Comparison of ENCODE assay signal across 10 mouse cellular contexts in genomic region chr5:141691482-141691975, GRCm38 (mm10).
DNase-seq lines count a peak whose midpoint lies in the region; ATAC-seq lines count a peak whose summit lies in the region.
"Had no signal": no experiment of that assay in that cellular context is flagged by ENCODE, and none has a peak within 500 bp of the region (broad histone marks: within the 10 kb centered on the region; RNA-seq: fewer than 3 reads in every experiment).

No protein-coding gene starts in this region.

- peaks cover 4% of the 10 kb centered on the region; the same call in 1 of the 2 replicates for H3K4me1 ChIP-seq in hindbrain, embryonic 16.5 days (ENCODE audit: control insufficient read depth, insufficient read depth, low read depth, low read length)
- peaks cover 19% of the 10 kb centered on the region for H3K4me1 ChIP-seq in hindbrain, embryonic 10.5 days (replicated peaks)
- peaks cover 3% of the 10 kb centered on the region; the same call in 1 of the 2 replicates for H3K4me1 ChIP-seq in lung, embryonic 16.5 days (replicated peaks; ENCODE audit: control insufficient read depth, insufficient read depth, low read length)
- H3K4me1 ChIP-seq in forebrain, embryonic 16.5 days (replicated peaks; ENCODE audit: control insufficient read depth, insufficient read depth, low read length): peaks cover 7% of the 10 kb centered on the region; the same call in 1 of the 2 replicates
- H3K4me1 ChIP-seq in midbrain, embryonic 15.5 days: peaks cover 4% of the 10 kb centered on the region; the same call in 1 of the 2 replicates
- H3K4me1 ChIP-seq: liver, embryonic 15.5 days had no signal

- H3K36me3 ChIP-seq in hindbrain, embryonic 16.5 days (ENCODE audit: control insufficient read depth, insufficient read depth, low read length): no peaks in the 10 kb centered on the region
- H3K36me3 ChIP-seq in hindbrain, embryonic 10.5 days: no peaks in the 10 kb centered on the region
- H3K36me3 ChIP-seq in lung, embryonic 16.5 days (ENCODE audit: control insufficient read depth, insufficient read depth, low read length): no peaks in the 10 kb centered on the region
- no peaks in the 10 kb centered on the region for H3K36me3 ChIP-seq in forebrain, embryonic 16.5 days (ENCODE audit: control insufficient read depth, insufficient read depth)
- H3K36me3 ChIP-seq in midbrain, embryonic 15.5 days (replicated peaks): no peaks in the 10 kb centered on the region
- H3K36me3 ChIP-seq: liver, embryonic 15.5 days had no signal

- no peak overlapping the region for H3K4me3 ChIP-seq in hindbrain, embryonic 16.5 days (ENCODE audit: low read length)
- H3K4me3 ChIP-seq in hindbrain, embryonic 10.5 days: no peak overlapping the region
- H3K4me3 ChIP-seq in lung, embryonic 16.5 days (ENCODE audit: low read length): no peak overlapping the region
- H3K4me3 ChIP-seq in forebrain, embryonic 16.5 days (replicated peaks; ENCODE audit: low read length): no peak overlapping the region
- no peak overlapping the region for H3K4me3 ChIP-seq in midbrain, embryonic 15.5 days
- H3K4me3 ChIP-seq: liver, embryonic 15.5 days had no signal

- peak; percentile 75 for ATAC-seq in hindbrain, embryonic 16.5 days
- peak; percentile 57 for ATAC-seq in lung, embryonic 16.5 days (ENCODE audit: low read depth)
- no peak for ATAC-seq in forebrain, embryonic 16.5 days
- ATAC-seq in midbrain, embryonic 15.5 days (replicated peaks): no peak

- H3K9me3 ChIP-seq in hindbrain, embryonic 16.5 days (ENCODE audit: control insufficient read depth, low read length): no peaks in the 10 kb centered on the region
- no peaks in the 10 kb centered on the region for H3K9me3 ChIP-seq in hindbrain, embryonic 10.5 days
- no peaks in the 10 kb centered on the region for H3K9me3 ChIP-seq in lung, embryonic 16.5 days (ENCODE audit: control insufficient read depth, low read length)
- no peaks in the 10 kb centered on the region for H3K9me3 ChIP-seq in forebrain, embryonic 16.5 days (ENCODE audit: control insufficient read depth, low read length)
- no peaks in the 10 kb centered on the region for H3K9me3 ChIP-seq in midbrain, embryonic 15.5 days
- H3K9me3 ChIP-seq: liver, embryonic 15.5 days had no signal

- H3K9ac ChIP-seq in hindbrain, embryonic 16.5 days (ENCODE audit: low read depth, low read length): no peak overlapping the region
- H3K9ac ChIP-seq in lung, embryonic 16.5 days (ENCODE audit: low read length): no peak overlapping the region
- H3K9ac ChIP-seq in forebrain, embryonic 16.5 days (replicated peaks; ENCODE audit: low read depth, low read length): no peak overlapping the region
- no peak overlapping the region for H3K9ac ChIP-seq in midbrain, embryonic 15.5 days
- H3K9ac ChIP-seq: liver, embryonic 15.5 days had no signal

- H3K27me3 ChIP-seq in hindbrain, embryonic 16.5 days (replicated peaks; ENCODE audit: control insufficient read depth, insufficient read depth, low read length): no peaks in the 10 kb centered on the region
- H3K27me3 ChIP-seq in hindbrain, embryonic 10.5 days (ENCODE audit: insufficient read depth, poor library complexity, severe bottlenecking): peaks cover 16% of the 10 kb centered on the region
- no peaks in the 10 kb centered on the region for H3K27me3 ChIP-seq in lung, embryonic 16.5 days (ENCODE audit: control insufficient read depth, insufficient read depth, low read depth, low read length)
- H3K27me3 ChIP-seq in forebrain, embryonic 16.5 days (replicated peaks; ENCODE audit: control insufficient read depth, insufficient read depth, low read length): 0 out of 2 replicates have a peak, but pooled peaks cover 1% of the 10 kb centered on the region
- no peaks in the 10 kb centered on the region for H3K27me3 ChIP-seq in midbrain, embryonic 15.5 days (replicated peaks)
- H3K27me3 ChIP-seq: CH12.LX; liver, embryonic 15.5 days had no signal

- no peak overlapping the region for H3K27ac ChIP-seq in hindbrain, embryonic 16.5 days (ENCODE audit: low read depth, low read length)
- no peak overlapping the region for H3K27ac ChIP-seq in hindbrain, embryonic 10.5 days
- no peak overlapping the region for H3K27ac ChIP-seq in lung, embryonic 16.5 days (ENCODE audit: low read length)
- H3K27ac ChIP-seq in forebrain, embryonic 16.5 days (ENCODE audit: low read length): no peak overlapping the region
- no peak overlapping the region for H3K27ac ChIP-seq in midbrain, embryonic 15.5 days
- H3K27ac ChIP-seq: liver, embryonic 15.5 days had no signal

- H3K4me2 ChIP-seq in hindbrain, embryonic 16.5 days (ENCODE audit: low read length): no peak overlapping the region
- H3K4me2 ChIP-seq in lung, embryonic 16.5 days (ENCODE audit: low read depth, low read length): no peak overlapping the region
- no peak overlapping the region for H3K4me2 ChIP-seq in forebrain, embryonic 16.5 days (ENCODE audit: low read length)
- no peak overlapping the region for H3K4me2 ChIP-seq in midbrain, embryonic 15.5 days
- H3K4me2 ChIP-seq: liver, embryonic 15.5 days had no signal

- DNase-seq in hindbrain, embryonic 10.5 days (ENCODE audit: low spot score): no peak
- DNase-seq in cerebellum, adult 8-10 months: peak; percentile 55
- DNase-seq in heart, postnatal 10 days: peak; percentile 80 to 88
- DNase-seq in retina, embryonic 14.5 days (ENCODE audit: low spot score): no peak

- WGBS in hindbrain, embryonic 16.5 days: 57% methylated on average over 7 of the region's 7 CpGs
- WGBS in hindbrain, embryonic 10.5 days: 87% methylated on average over 7 of the region's 7 CpGs
- 40% methylated on average over 7 of the region's 7 CpGs for WGBS in lung, embryonic 16.5 days
- WGBS in forebrain, embryonic 16.5 days: 78% methylated on average over 7 of the region's 7 CpGs
- 77% methylated on average over 7 of the region's 7 CpGs for WGBS in midbrain, embryonic 15.5 days

- intact Hi-C loops in heart, postnatal 10 days (cut with DNase I): no loop called here

Comparison
In these comparisons a context has a peak if more than half of its experiments do, and no peak if none do; other contexts are left out.
1. ATAC-seq: peak in hindbrain, embryonic 16.5 days (single experiment) and lung, embryonic 16.5 days (single experiment); none in forebrain, embryonic 16.5 days (single experiment) and midbrain, embryonic 15.5 days (single experiment).
2. DNase-seq: peak in cerebellum, adult 8-10 months (single experiment) and heart, postnatal 10 days (2 of 2); none in hindbrain, embryonic 10.5 days (single experiment) and retina, embryonic 14.5 days (single experiment).